Mouse (Mus musculus): ENCODE measurements around the gene Drg2. TPM values are rescaled to one million over a fixed set of nuclear protein-coding genes. Genes with fewer than 3 reads are reported as not detected.

The Drg2 gene
- polyA plus RNA-seq, 1 experiment from 2014 or later, result 86.5 TPM

- Histone ChIP-seq H3K36me3 (replicated peaks; ENCODE audit: control insufficient read depth, insufficient read depth) (no peaks in the 10 kb centered on the region), H3K27ac (no peak overlapping the region), H3K9me3 (ENCODE audit: control insufficient read depth, low read length) (no peaks in the 10 kb centered on the region), H3K4me3 (replicated peaks; ENCODE audit: low read length) (no peak overlapping the region), H3K4me1 (replicated peaks; ENCODE audit: control insufficient read depth, insufficient read depth, low read length) (no peaks in the 10 kb centered on the region), H3K9ac (no peak overlapping the region), H3K4me2 (replicated peaks) (no peak overlapping the region), H3K27me3 (ENCODE audit: control insufficient read depth, insufficient read depth, low read length) (no peaks in the 10 kb centered on the region)
- DNase-seq (ENCODE audit: low spot score), result no peak
- ATAC-seq (ENCODE audit: low FRiP score), result no peak
- WGBS, result 95% methylated on average over 5 of the region's 5 CpGs
These were observed 38.3 kb downstream of the Drg2 start for GRCm38 (mm10) chr11:60492726-60493125.

- Histone ChIP-seq H3K9me3 (ENCODE audit: control insufficient read depth, low read length) (no peaks in the 10 kb centered on the region), H3K4me3 (replicated peaks; ENCODE audit: low read length) (no peak overlapping the region), H3K4me2 (replicated peaks) (no peak overlapping the region), H3K27me3 (ENCODE audit: control insufficient read depth, insufficient read depth, low read length) (no peaks in the 10 kb centered on the region), H3K27ac (no peak overlapping the region), H3K9ac (no peak overlapping the region), H3K36me3 (replicated peaks; ENCODE audit: control insufficient read depth, insufficient read depth) (no peaks in the 10 kb centered on the region), H3K4me1 (replicated peaks; ENCODE audit: control insufficient read depth, insufficient read depth, low read length) (no peaks in the 10 kb centered on the region)
- WGBS, result 67% methylated on average over 2 of the region's 2 CpGs
- ATAC-seq (ENCODE audit: low FRiP score), result no peak
- no peak for DNase-seq (ENCODE audit: low spot score)
These were observed 41.3 kb downstream of the Drg2 start for GRCm38 (mm10) chr11:60495692-60496091.

GRCm38 (mm10) chr11:60507281-60507680 is 52.9 kb downstream of the Drg2 start:
- Histone ChIP-seq H3K36me3 (replicated peaks; ENCODE audit: control insufficient read depth, insufficient read depth) (no peaks in the 10 kb centered on the region), H3K4me3 (replicated peaks; ENCODE audit: low read length) (no peak overlapping the region), H3K9ac (no peak overlapping the region), H3K4me1 (replicated peaks; ENCODE audit: control insufficient read depth, insufficient read depth, low read length) (peaks cover 9% of the 10 kb centered on the region; the same call in 1 of the 2 replicates), H3K4me2 (replicated peaks) (no peak overlapping the region), H3K27ac (no peak overlapping the region), H3K27me3 (ENCODE audit: control insufficient read depth, insufficient read depth, low read length) (peaks cover 17% of the 10 kb centered on the region), H3K9me3 (ENCODE audit: control insufficient read depth, low read length) (no peaks in the 10 kb centered on the region)
- 87% methylated on average over 13 of the region's 13 CpGs for WGBS
- no peak for DNase-seq (ENCODE audit: low spot score)
- no peak for ATAC-seq (ENCODE audit: low FRiP score)

GRCm38 (mm10) chr11:60508950-60509349 is 54.6 kb downstream of the Drg2 start:
- Histone ChIP-seq H3K36me3 (replicated peaks; ENCODE audit: control insufficient read depth, insufficient read depth) (no peaks in the 10 kb centered on the region), H3K9ac (no peak overlapping the region), H3K27me3 (ENCODE audit: control insufficient read depth, insufficient read depth, low read length) (peaks cover 17% of the 10 kb centered on the region), H3K9me3 (ENCODE audit: control insufficient read depth, low read length) (no peaks in the 10 kb centered on the region), H3K4me1 (replicated peaks; ENCODE audit: control insufficient read depth, insufficient read depth, low read length) (peaks cover 9% of the 10 kb centered on the region; the same call in 1 of the 2 replicates), H3K4me2 (replicated peaks) (peak overlapping the region; percentile 50), H3K4me3 (replicated peaks; ENCODE audit: low read length) (peak overlapping the region; percentile 23), H3K27ac (no peak overlapping the region)
- ATAC-seq (ENCODE audit: low FRiP score), result no peak
- no peak for DNase-seq (ENCODE audit: low spot score)
- WGBS, result 8% methylated on average over 11 of the region's 11 CpGs

GRCm38 (mm10) chr11:60509500-60509899 is 55.1 kb downstream of the Drg2 start:
- Histone ChIP-seq H3K9ac (peak overlapping the region; percentile 39), H3K36me3 (replicated peaks; ENCODE audit: control insufficient read depth, insufficient read depth) (no peaks in the 10 kb centered on the region), H3K27me3 (ENCODE audit: control insufficient read depth, insufficient read depth, low read length) (peaks cover 17% of the 10 kb centered on the region), H3K4me2 (replicated peaks) (peak overlapping the region; percentile 50), H3K4me3 (replicated peaks; ENCODE audit: low read length) (peak overlapping the region; percentile 23), H3K27ac (no peak overlapping the region), H3K4me1 (replicated peaks; ENCODE audit: control insufficient read depth, insufficient read depth, low read length) (peaks cover 9% of the 10 kb centered on the region; the same call in 1 of the 2 replicates), H3K9me3 (ENCODE audit: control insufficient read depth, low read length) (no peaks in the 10 kb centered on the region)
- ATAC-seq (ENCODE audit: low FRiP score) (no peak), DNase-seq (ENCODE audit: low spot score) (no peak)
- 1% methylated on average over 25 of the region's 25 CpGs for whole genome bisulfite sequencing

- no peak overlapping the region for H3K4me3 ChIP-seq (replicated peaks; ENCODE audit: low read length)
- no peaks in the 10 kb centered on the region for H3K9me3 ChIP-seq (ENCODE audit: control insufficient read depth, low read length)
- 88% methylated on average over 1 of the region's 1 CpGs for WGBS
- peaks cover 17% of the 10 kb centered on the region for H3K27me3 ChIP-seq (ENCODE audit: control insufficient read depth, insufficient read depth, low read length)
- no peak overlapping the region for H3K9ac ChIP-seq
- no peak overlapping the region for H3K4me2 ChIP-seq (replicated peaks)
- H3K36me3 ChIP-seq (replicated peaks; ENCODE audit: control insufficient read depth, insufficient read depth), result no peaks in the 10 kb centered on the region
- DNase-seq (ENCODE audit: low spot score), result no peak
- H3K27ac ChIP-seq, result no peak overlapping the region
- H3K4me1 ChIP-seq (replicated peaks; ENCODE audit: control insufficient read depth, insufficient read depth, low read length), result peaks cover 9% of the 10 kb centered on the region; the same call in 1 of the 2 replicates
- ATAC-seq (ENCODE audit: low FRiP score), result no peak
These were observed 57.5 kb downstream of the Drg2 start for GRCm38 (mm10) chr11:60511893-60512292.

- Histone ChIP-seq H3K4me1 (replicated peaks; ENCODE audit: control insufficient read depth, insufficient read depth, low read length) (peaks cover 9% of the 10 kb centered on the region; the same call in 1 of the 2 replicates), H3K27me3 (ENCODE audit: control insufficient read depth, insufficient read depth, low read length) (peaks cover 17% of the 10 kb centered on the region), H3K9ac (no peak overlapping the region), H3K36me3 (replicated peaks; ENCODE audit: control insufficient read depth, insufficient read depth) (no peaks in the 10 kb centered on the region), H3K27ac (no peak overlapping the region), H3K4me3 (replicated peaks; ENCODE audit: low read length) (no peak overlapping the region), H3K4me2 (replicated peaks) (no peak overlapping the region), H3K9me3 (ENCODE audit: control insufficient read depth, low read length) (no peaks in the 10 kb centered on the region)
- WGBS, result 83% methylated on average over 2 of the region's 2 CpGs
- DNase-seq (ENCODE audit: low spot score), result no peak
- ATAC-seq (ENCODE audit: low FRiP score), result no peak
These were observed 58.1 kb downstream of the Drg2 start for GRCm38 (mm10) chr11:60512520-60512919.

GRCm38 (mm10) chr11:60514941-60515340 is 60.5 kb downstream of the Drg2 start:
- no peak for DNase-seq (ENCODE audit: low spot score)
- Histone ChIP-seq H3K36me3 (replicated peaks; ENCODE audit: control insufficient read depth, insufficient read depth) (no peaks in the 10 kb centered on the region), H3K9me3 (ENCODE audit: control insufficient read depth, low read length) (no peaks in the 10 kb centered on the region), H3K9ac (no peak overlapping the region), H3K4me2 (replicated peaks) (no peak overlapping the region), H3K4me1 (replicated peaks; ENCODE audit: control insufficient read depth, insufficient read depth, low read length) (no peaks in the 10 kb centered on the region), H3K27me3 (ENCODE audit: control insufficient read depth, insufficient read depth, low read length) (peaks cover 6% of the 10 kb centered on the region), H3K4me3 (replicated peaks; ENCODE audit: low read length) (no peak overlapping the region), H3K27ac (no peak overlapping the region)
- 83% methylated on average over 2 of the region's 2 CpGs for WGBS
- no peak for ATAC-seq (ENCODE audit: low FRiP score)

- no peak overlapping the region for H3K27ac ChIP-seq
- H3K9me3 ChIP-seq (ENCODE audit: control insufficient read depth, low read length), result no peaks in the 10 kb centered on the region
- H3K4me1 ChIP-seq (replicated peaks; ENCODE audit: control insufficient read depth, insufficient read depth, low read length), result no peaks in the 10 kb centered on the region
- DNase-seq (ENCODE audit: low spot score) (no peak), ATAC-seq (ENCODE audit: low FRiP score) (no peak)
- 82% methylated on average over 4 of the region's 4 CpGs for WGBS
- no peaks in the 10 kb centered on the region for H3K36me3 ChIP-seq (replicated peaks; ENCODE audit: control insufficient read depth, insufficient read depth)
- no peak overlapping the region for H3K9ac ChIP-seq
- no peaks in the 10 kb centered on the region for H3K27me3 ChIP-seq (ENCODE audit: control insufficient read depth, insufficient read depth, low read length)
- H3K4me2 ChIP-seq (replicated peaks), result no peak overlapping the region
- no peak overlapping the region for H3K4me3 ChIP-seq (replicated peaks; ENCODE audit: low read length)
These were observed 63.9 kb downstream of the Drg2 start for GRCm38 (mm10) chr11:60518305-60518704.
